Mouse (Mus musculus) intestine, embryonic 15.5 days (tissue): ENCODE results near the gene Bach2. TPM values are rescaled to one million over a fixed set of nuclear protein-coding genes. Genes with fewer than 3 reads are reported as not detected.

Experiments
- ATAC-seq: fragments of 200-750 bp; cut with Nextera tagmentation; 2 replicates; pipeline ENCODE4 v1.8.0; 2017; ENCODE audit warnings: moderate TSS enrichment, moderate library complexity
- H3K27ac ChIP-seq: fragments of 300-500 bp; sonication (generic); 2 replicates; pipeline ENCODE4 v1.5.1; 2015; ENCODE audit warnings: mild to moderate bottlenecking, inconsistent platforms
- H3K27me3 ChIP-seq: fragments of 300-500 bp; sonication (generic); replicated peaks from 2 replicates; pipeline ENCODE4 v1.6.1; 2015; ENCODE audit warnings: inconsistent platforms
- H3K36me3 ChIP-seq: fragments of 300-500 bp; sonication (generic); 2 replicates; pipeline ENCODE4 v1.6.1; 2015; ENCODE audit warnings: inconsistent platforms
- H3K4me1 ChIP-seq: fragments of 300-500 bp; sonication (generic); replicated peaks from 2 replicates; pipeline ENCODE4 v1.6.1; 2015; ENCODE audit warnings: inconsistent platforms
- H3K4me2 ChIP-seq: fragments of 300-500 bp; sonication (generic); replicated peaks from 2 replicates; pipeline ENCODE4 v1.6.1; 2015; ENCODE audit warnings: mild to moderate bottlenecking, inconsistent platforms
- H3K4me3 ChIP-seq: fragments of 300-500 bp; sonication (generic); replicated peaks from 2 replicates; pipeline ENCODE4 v1.5.1; 2015; ENCODE audit warnings: inconsistent platforms
- H3K9ac ChIP-seq: fragments of 300-500 bp; sonication (generic); 2 replicates; pipeline ENCODE4 v1.6.1; 2015; ENCODE audit warnings: inconsistent platforms
- H3K9me3 ChIP-seq: fragments of 300-500 bp; sonication (generic); 2 replicates; pipeline ENCODE4 v1.6.1; 2016; ENCODE audit warnings: inconsistent platforms
- WGBS: fragments of 180-500 bp; shearing (Covaris S2); methylation state at CpG from one replicate; pipeline ENCODE4 v1.1.7; 2015; 5-methylcytosine and 5-hydroxymethylcytosine counted together
- polyA plus RNA-seq: library from polyadenylated mRNA; unstranded; fragments of >200 nt; fragmentation: Nextera tagmentation; extraction: Ambion mirVana; gene quantifications from 2 replicates; pipeline ENCODE4 v1.2.1, GENCODE M21; 2015

Gene Bach2
- polyA plus RNA-seq, 1 experiment from 2014 or later, result 4.7 TPM

GRCm38 (mm10) chr4:32260909-32261308 lies 22.3 kb downstream of the Bach2 start:
- Histone ChIP-seq H3K27me3 (no peaks in the 10 kb centered on the region), H3K36me3 (no peaks in the 10 kb centered on the region), H3K9ac (no peak overlapping the region), H3K4me2 (no peak overlapping the region), H3K4me1 (no peaks in the 10 kb centered on the region), H3K4me3 (no peak overlapping the region), H3K9me3 (no peaks in the 10 kb centered on the region), H3K27ac (no peak overlapping the region)
- ATAC-seq, result no peak
- WGBS, result 62% methylated on average over 4 of the region's 4 CpGs

GRCm38 (mm10) chr4:32262825-32263684 lies 24.5 kb downstream of the Bach2 start:
- Histone ChIP-seq H3K4me1 (no peaks in the 10 kb centered on the region), H3K36me3 (no peaks in the 10 kb centered on the region), H3K9me3 (no peaks in the 10 kb centered on the region), H3K9ac (no peak overlapping the region), H3K27me3 (no peaks in the 10 kb centered on the region), H3K4me2 (no peak overlapping the region), H3K4me3 (no peak overlapping the region), H3K27ac (no peak overlapping the region)
- WGBS, result 77% methylated on average over 20 of the region's 20 CpGs
- no peak for ATAC-seq

- no peaks in the 10 kb centered on the region for H3K27me3 ChIP-seq
- H3K9ac ChIP-seq, result no peak overlapping the region
- H3K27ac ChIP-seq, result no peak overlapping the region
- ATAC-seq, result no peak
- 58% methylated on average over 10 of the region's 10 CpGs for WGBS
- no peaks in the 10 kb centered on the region for H3K4me1 ChIP-seq
- no peak overlapping the region for H3K4me3 ChIP-seq
- H3K4me2 ChIP-seq, result no peak overlapping the region
- no peaks in the 10 kb centered on the region for H3K9me3 ChIP-seq
- H3K36me3 ChIP-seq, result no peaks in the 10 kb centered on the region
These were observed 25.1 kb downstream of the Bach2 start for GRCm38 (mm10) chr4:32263685-32264038.

- H3K4me1 ChIP-seq, result no peaks in the 10 kb centered on the region
- H3K4me3 ChIP-seq, result no peak overlapping the region
- WGBS, result 67% methylated on average over 8 of the region's 8 CpGs
- no peak overlapping the region for H3K9ac ChIP-seq
- H3K9me3 ChIP-seq, result no peaks in the 10 kb centered on the region
- H3K27me3 ChIP-seq, result no peaks in the 10 kb centered on the region
- H3K4me2 ChIP-seq, result no peak overlapping the region
- H3K36me3 ChIP-seq, result no peaks in the 10 kb centered on the region
- ATAC-seq, result no peak
- no peak overlapping the region for H3K27ac ChIP-seq
These were observed 26.3 kb downstream of the Bach2 start for GRCm38 (mm10) chr4:32264892-32265291.

- ATAC-seq, result no peak
- 68% methylated on average over 6 of the region's 6 CpGs for WGBS
- H3K9ac ChIP-seq, result no peak overlapping the region
- H3K27ac ChIP-seq, result no peak overlapping the region
- H3K27me3 ChIP-seq, result no peaks in the 10 kb centered on the region
- no peak overlapping the region for H3K4me3 ChIP-seq
- no peak overlapping the region for H3K4me2 ChIP-seq
- no peaks in the 10 kb centered on the region for H3K9me3 ChIP-seq
- no peaks in the 10 kb centered on the region for H3K4me1 ChIP-seq
- no peaks in the 10 kb centered on the region for H3K36me3 ChIP-seq
These were observed 28.1 kb downstream of the Bach2 start for GRCm38 (mm10) chr4:32266731-32267130.

- WGBS, result 74% methylated on average over 1 of the region's 1 CpGs
- H3K27ac ChIP-seq, result no peak overlapping the region
- H3K4me1 ChIP-seq, result no peaks in the 10 kb centered on the region
- H3K4me3 ChIP-seq, result no peak overlapping the region
- H3K9me3 ChIP-seq, result no peaks in the 10 kb centered on the region
- no peak overlapping the region for H3K4me2 ChIP-seq
- no peak for ATAC-seq
- no peak overlapping the region for H3K9ac ChIP-seq
- no peaks in the 10 kb centered on the region for H3K27me3 ChIP-seq
- no peaks in the 10 kb centered on the region for H3K36me3 ChIP-seq
These were observed 29.4 kb downstream of the Bach2 start for GRCm38 (mm10) chr4:32268042-32268441.

- Histone ChIP-seq H3K4me2 (no peak overlapping the region), H3K27me3 (no peaks in the 10 kb centered on the region), H3K4me1 (no peaks in the 10 kb centered on the region), H3K27ac (no peak overlapping the region), H3K4me3 (no peak overlapping the region), H3K9me3 (no peaks in the 10 kb centered on the region), H3K36me3 (no peaks in the 10 kb centered on the region), H3K9ac (no peak overlapping the region)
- WGBS, result 78% methylated on average over 5 of the region's 5 CpGs
- no peak for ATAC-seq
These were observed 33.8 kb downstream of the Bach2 start for GRCm38 (mm10) chr4:32272398-32272797.

- Histone ChIP-seq H3K27ac (no peak overlapping the region), H3K36me3 (no peaks in the 10 kb centered on the region), H3K4me3 (no peak overlapping the region), H3K27me3 (no peaks in the 10 kb centered on the region), H3K4me2 (no peak overlapping the region), H3K4me1 (no peaks in the 10 kb centered on the region), H3K9me3 (no peaks in the 10 kb centered on the region), H3K9ac (no peak overlapping the region)
- 84% methylated on average over 6 of the region's 6 CpGs for WGBS
- no peak for ATAC-seq
These were observed 36.2 kb downstream of the Bach2 start for GRCm38 (mm10) chr4:32274776-32275294.

- Histone ChIP-seq H3K36me3 (no peaks in the 10 kb centered on the region), H3K4me3 (no peak overlapping the region), H3K27ac (no peak overlapping the region), H3K4me1 (no peaks in the 10 kb centered on the region), H3K9me3 (no peaks in the 10 kb centered on the region), H3K9ac (no peak overlapping the region), H3K4me2 (no peak overlapping the region), H3K27me3 (no peaks in the 10 kb centered on the region)
- WGBS, result 65% methylated on average over 1 of the region's 1 CpGs
- ATAC-seq, result no peak
These were observed 41.2 kb downstream of the Bach2 start for GRCm38 (mm10) chr4:32279842-32280241.

- no peak overlapping the region for H3K27ac ChIP-seq
- WGBS, result 31% methylated on average over 6 of the region's 6 CpGs
- H3K4me3 ChIP-seq, result no peak overlapping the region
- no peak for ATAC-seq
- no peaks in the 10 kb centered on the region for H3K4me1 ChIP-seq
- H3K9me3 ChIP-seq, result no peaks in the 10 kb centered on the region
- H3K4me2 ChIP-seq, result no peak overlapping the region
- H3K36me3 ChIP-seq, result no peaks in the 10 kb centered on the region
- H3K9ac ChIP-seq, result no peak overlapping the region
- H3K27me3 ChIP-seq, result no peaks in the 10 kb centered on the region
These were observed 41.8 kb downstream of the Bach2 start for GRCm38 (mm10) chr4:32280401-32280800.

GRCm38 (mm10) chr4:32281306-32281705 lies 42.7 kb downstream of the Bach2 start:
- no peaks in the 10 kb centered on the region for H3K27me3 ChIP-seq
- no peak overlapping the region for H3K9ac ChIP-seq
- no peaks in the 10 kb centered on the region for H3K4me1 ChIP-seq
- H3K36me3 ChIP-seq, result no peaks in the 10 kb centered on the region
- H3K27ac ChIP-seq, result no peak overlapping the region
- ATAC-seq, result no peak
- H3K4me2 ChIP-seq, result no peak overlapping the region
- H3K9me3 ChIP-seq, result no peaks in the 10 kb centered on the region
- 79% methylated on average over 6 of the region's 6 CpGs for WGBS
- no peak overlapping the region for H3K4me3 ChIP-seq

- 66% methylated on average over 8 of the region's 8 CpGs for WGBS
- no peak for ATAC-seq
- Histone ChIP-seq H3K27me3 (no peaks in the 10 kb centered on the region), H3K27ac (no peak overlapping the region), H3K4me1 (peaks cover 25% of the 10 kb centered on the region), H3K4me3 (no peak overlapping the region), H3K9me3 (no peaks in the 10 kb centered on the region), H3K9ac (no peak overlapping the region), H3K4me2 (no peak overlapping the region), H3K36me3 (no peaks in the 10 kb centered on the region)
These were observed 47.8 kb downstream of the Bach2 start for GRCm38 (mm10) chr4:32286405-32286804.
